ENCODE assay signal across 8 mouse cellular contexts in the genomic region with DNA sequence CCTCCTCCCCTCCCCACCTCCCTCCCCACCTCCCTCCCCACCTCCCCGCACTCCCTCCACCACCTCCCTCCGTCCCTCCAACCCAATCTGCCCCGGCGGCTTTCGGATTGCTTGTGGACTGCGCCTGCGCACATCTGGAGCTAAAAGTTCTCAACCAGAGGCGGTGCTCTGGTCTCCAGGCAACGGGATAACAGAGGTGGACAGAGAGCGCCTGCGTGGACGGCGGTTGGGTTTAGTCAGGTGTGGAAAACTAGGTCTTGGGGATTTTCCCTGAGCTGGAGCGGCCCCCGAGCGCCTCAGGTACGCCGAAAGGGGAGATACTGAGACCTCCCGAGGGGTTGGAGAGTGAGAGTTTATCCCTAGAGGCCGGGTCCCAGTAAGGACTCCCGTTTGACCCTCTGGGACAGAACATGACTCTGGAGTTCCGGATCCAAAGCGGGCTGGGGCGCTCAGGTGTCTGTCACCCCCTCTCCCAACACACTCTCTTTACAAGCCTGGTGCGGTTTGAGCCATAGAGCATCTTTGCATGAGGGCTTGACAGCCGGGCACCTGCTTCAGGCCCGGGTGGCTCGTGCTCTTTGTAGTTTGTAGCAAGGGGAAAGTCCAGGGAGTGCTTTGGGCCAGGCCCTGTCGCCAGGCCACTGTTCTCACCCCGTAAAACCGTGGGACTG. TPM values are rescaled to one million over a fixed set of nuclear protein-coding genes. Genes with fewer than 3 reads are reported as not detected.
DNase-seq lines count a peak whose midpoint lies in the region; ATAC-seq and TF ChIP-seq lines count a peak whose summit lies in the region.

A gene (plus strand): TSS at position 106 of the 671 bp plus-strand sequence.

- peak within 1 kb of the TSS; percentile 51 for H3K4me3 ChIP-seq in embryonic facial prominence, embryonic 15.5 days (replicated peaks)
- peak within 1 kb of the TSS; percentile 64 for H3K4me3 ChIP-seq in kidney, adult 2 months (ENCODE audit: insufficient read depth, low read depth, low read length)
- peak within 1 kb of the TSS; percentile 50 for H3K4me3 ChIP-seq in limb, embryonic 12.5 days (replicated peaks)
- peak within 1 kb of the TSS; percentile 51 for H3K4me3 ChIP-seq in midbrain, embryonic 13.5 days (replicated peaks)
- H3K4me3 ChIP-seq in small intestine, adult 2 months (ENCODE audit: low read depth, low read length) = peak within 1 kb of the TSS; percentile 69

- H3K27me3 ChIP-seq in embryonic facial prominence, embryonic 15.5 days = 0 out of 2 replicates have a peak, but pooled peaks cover 3% of the 10 kb centered on the region
- no peaks in the 10 kb centered on the region for H3K27me3 ChIP-seq in kidney, adult 2 months (replicated peaks; ENCODE audit: control insufficient read depth, insufficient read depth, low read length)
- H3K27me3 ChIP-seq in limb, embryonic 12.5 days = peaks cover 9% of the 10 kb centered on the region
- peaks cover 10% of the 10 kb centered on the region for H3K27me3 ChIP-seq in midbrain, embryonic 13.5 days
- H3K27me3 ChIP-seq in small intestine, adult 2 months (ENCODE audit: control insufficient read depth, insufficient read depth, low read length) = no peaks in the 10 kb centered on the region

- WGBS in embryonic facial prominence, embryonic 15.5 days = 3% methylated on average over 31 of the region's 31 CpGs
- 3% methylated on average over 30 of the region's 31 CpGs for WGBS in kidney, adult 2 months
- WGBS in limb, embryonic 12.5 days = 2% methylated on average over 29 of the region's 31 CpGs
- WGBS in midbrain, embryonic 13.5 days = under 1% methylated on average over 30 of the region's 31 CpGs
- 2% methylated on average over 30 of the region's 31 CpGs for WGBS in small intestine, adult 2 months

- no peaks in the 10 kb centered on the region for H3K9me3 ChIP-seq in embryonic facial prominence, embryonic 15.5 days (replicated peaks)
- no peaks in the 10 kb centered on the region for H3K9me3 ChIP-seq in limb, embryonic 12.5 days
- H3K9me3 ChIP-seq in midbrain, embryonic 13.5 days = no peaks in the 10 kb centered on the region

- no peaks in the 10 kb centered on the region for H3K36me3 ChIP-seq in embryonic facial prominence, embryonic 15.5 days
- H3K36me3 ChIP-seq in kidney, adult 2 months (ENCODE audit: control insufficient read depth, insufficient read depth, low read length) = no peaks in the 10 kb centered on the region
- H3K36me3 ChIP-seq in limb, embryonic 12.5 days = no peaks in the 10 kb centered on the region
- H3K36me3 ChIP-seq in midbrain, embryonic 13.5 days = no peaks in the 10 kb centered on the region
- H3K36me3 ChIP-seq in small intestine, adult 2 months (ENCODE audit: control insufficient read depth, insufficient read depth, low read length) = no peaks in the 10 kb centered on the region

- ATAC-seq in embryonic facial prominence, embryonic 15.5 days (ENCODE audit: insufficient number of reproducible peaks, low FRiP score, low TSS enrichment, low read depth) = peak; percentile 88
- peak; percentile 85 for ATAC-seq in limb, embryonic 12.5 days (ENCODE audit: insufficient number of reproducible peaks, insufficient read depth, low FRiP score, low TSS enrichment, low read depth)
- ATAC-seq in midbrain, embryonic 13.5 days = peak; percentile 93

- peaks cover 32% of the 10 kb centered on the region for H3K4me1 ChIP-seq in embryonic facial prominence, embryonic 15.5 days
- peaks cover 17% of the 10 kb centered on the region for H3K4me1 ChIP-seq in kidney, adult 2 months (ENCODE audit: control insufficient read depth, insufficient read depth, low read length)
- peaks cover 9% of the 10 kb centered on the region for H3K4me1 ChIP-seq in limb, embryonic 12.5 days (replicated peaks)
- H3K4me1 ChIP-seq in midbrain, embryonic 13.5 days (replicated peaks) = peaks cover 13% of the 10 kb centered on the region
- H3K4me1 ChIP-seq in small intestine, adult 2 months (ENCODE audit: control insufficient read depth, insufficient read depth, insufficient read length, low read length) = peaks cover 8% of the 10 kb centered on the region

- no peak for TF ChIP-seq POLR2A in kidney, adult 2 months (IDR thresholded peaks at IDR 0.05; ENCODE audit: low read depth, low read length)
- TF ChIP-seq POLR2A in small intestine, adult 2 months (IDR thresholded peaks at IDR 0.05; ENCODE audit: low read depth, low read length) = no peak

- peak within 1 kb of the TSS; percentile 35; the same call in 1 of the 2 replicates for H3K9ac ChIP-seq in embryonic facial prominence, embryonic 15.5 days
- peak within 1 kb of the TSS; percentile 66 for H3K9ac ChIP-seq in limb, embryonic 12.5 days (replicated peaks)
- peak within 1 kb of the TSS; percentile 67 for H3K9ac ChIP-seq in midbrain, embryonic 13.5 days (replicated peaks)

- DNase-seq in cerebellum, adult 18-20 months = peak; percentile 32 to 39
- DNase-seq in cerebellum, adult 8-10 months = no peak
- DNase-seq in heart, adult 8-10 months (ENCODE audit: low spot score) = peak; percentile 91
- DNase-seq in kidney, adult 2 months = peak; percentile 98

- H3K27ac ChIP-seq in embryonic facial prominence, embryonic 15.5 days (replicated peaks) = peak within 1 kb of the TSS; percentile 65
- H3K27ac ChIP-seq in kidney, adult 2 months (ENCODE audit: insufficient read depth, low read depth, low read length) = peak within 1 kb of the TSS; percentile 91
- 0 out of 2 replicates have a peak within 1 kb of the TSS, but pooled peaks have one; percentile 24 for H3K27ac ChIP-seq in limb, embryonic 12.5 days
- no peak within 1 kb of the TSS for H3K27ac ChIP-seq in midbrain, embryonic 13.5 days
- peak within 1 kb of the TSS; percentile 39 for H3K27ac ChIP-seq in small intestine, adult 2 months (ENCODE audit: insufficient read depth, low read depth, low read length)

- TF ChIP-seq CTCF in kidney, adult 2 months (conservative IDR thresholded peaks at IDR 0.05; ENCODE audit: insufficient read depth, insufficient read length, low read depth, low read length) = no peak
- no peak for TF ChIP-seq CTCF in small intestine, adult 2 months (IDR thresholded peaks at IDR 0.05; ENCODE audit: extremely low read depth, insufficient read length, insufficient replicate concordance, low read depth, low read length)

- peak within 1 kb of the TSS; percentile 78 for H3K4me2 ChIP-seq in embryonic facial prominence, embryonic 15.5 days (replicated peaks)
- peak within 1 kb of the TSS; percentile 79 for H3K4me2 ChIP-seq in limb, embryonic 12.5 days
- H3K4me2 ChIP-seq in midbrain, embryonic 13.5 days (replicated peaks) = peak within 1 kb of the TSS; percentile 74

RNA-seq across cellular contexts. Expression of the gene that starts here (rescaled TPM):
- polyA plus RNA-seq in embryonic facial prominence, embryonic 15.5 days (2015; fragmentation: Nextera tagmentation; extraction: Ambion mirVana) = 1.7 and 2.4 TPM in 2 replicates
- total RNA-seq in heart, adult 8-10 months (2022) = 1 to 10 TPM; 2.6 to 3.2 (median 2.6) TPM
- 2.8 and 3.2 TPM in 2 replicates for polyA plus RNA-seq in kidney, adult 2 months (2012; rRNA removed)
- 0.97 and 1.1 TPM in 2 replicates for polyA plus RNA-seq in limb, embryonic 12.5 days (2016; fragmentation: Nextera tagmentation; extraction: Ambion mirVana)
- polyA plus RNA-seq in midbrain, embryonic 13.5 days (2015; fragmentation: Nextera tagmentation; extraction: Ambion mirVana) = 1.3 TPM in 2 replicates
- polyA plus RNA-seq in small intestine, adult 2 months (2012; rRNA removed) = 0.05 and 0.06 TPM in 2 replicates
